Mouse (Mus musculus): ENCODE measurements around the gene Arhgef10l. TPM values are rescaled to one million over a fixed set of nuclear protein-coding genes. Genes with fewer than 3 reads are reported as not detected.

Arhgef10l gene
- total RNA-seq, 2 experiments from 2014 or later = 55.4 to 68.4 TPM

DNA sequence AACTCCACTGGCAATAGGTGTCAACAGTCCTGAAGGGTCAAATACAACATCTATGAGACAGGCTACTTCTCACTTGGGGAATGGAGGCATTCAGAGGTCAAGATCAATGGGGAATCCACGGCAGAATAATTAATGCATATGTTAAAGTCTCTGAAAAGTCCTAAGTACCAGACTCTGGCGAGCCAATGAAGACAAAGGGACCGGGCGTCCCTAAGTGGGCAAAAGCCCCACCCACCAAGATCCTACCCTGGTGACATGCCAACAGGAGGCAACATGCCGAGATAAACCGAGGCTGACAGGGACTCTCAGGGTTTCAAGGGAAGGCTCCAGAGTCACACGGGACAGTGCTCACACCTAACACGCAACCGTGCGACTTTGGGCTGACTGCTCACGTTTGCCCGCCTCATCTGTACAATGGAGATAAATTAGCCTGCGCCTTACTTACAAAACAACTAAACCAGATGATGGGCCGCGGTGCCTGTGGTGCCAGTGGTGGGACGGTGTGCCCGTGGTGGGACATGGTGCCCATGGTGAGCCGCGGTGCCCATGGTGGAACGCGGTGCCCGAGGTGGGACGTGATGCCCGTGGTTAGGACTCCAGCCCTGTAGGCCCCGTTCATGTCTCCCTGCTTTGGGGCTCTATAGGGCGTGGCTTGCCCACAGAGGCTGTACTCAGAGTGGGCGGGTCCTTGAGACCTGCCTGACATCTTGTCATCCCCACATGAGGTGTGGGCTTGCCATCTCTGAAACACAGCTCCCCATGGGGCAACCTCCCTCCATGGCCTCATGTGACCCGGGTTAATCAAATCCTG is 26.2 kb downstream of the Arhgef10l start:
- DNase-seq = no peak
- intact Hi-C loops (cut with DNase I) = no loop called here

DNA sequence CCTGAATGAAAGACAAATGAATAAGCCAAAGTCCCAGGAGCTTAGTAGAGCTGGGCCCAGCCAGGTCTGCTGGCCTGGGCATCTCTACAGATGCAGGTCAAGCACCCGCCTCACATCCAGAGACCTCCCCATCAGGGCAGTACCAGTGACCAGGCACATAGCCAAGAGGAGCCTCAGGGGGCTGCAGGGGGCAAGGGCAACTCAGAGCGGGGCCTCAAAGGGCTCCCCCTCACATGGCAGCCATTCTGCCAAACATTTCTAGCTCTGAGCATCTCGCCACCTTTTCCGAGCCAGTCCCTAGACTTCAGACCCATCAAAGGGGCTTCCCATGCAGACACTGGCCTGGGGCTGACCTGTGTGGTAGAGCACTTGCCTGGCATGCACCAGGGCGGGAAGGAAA is 27.2 kb downstream of the Arhgef10l start:
- intact Hi-C loops (cut with DNase I) = no loop called here
- no peak for DNase-seq

DNA sequence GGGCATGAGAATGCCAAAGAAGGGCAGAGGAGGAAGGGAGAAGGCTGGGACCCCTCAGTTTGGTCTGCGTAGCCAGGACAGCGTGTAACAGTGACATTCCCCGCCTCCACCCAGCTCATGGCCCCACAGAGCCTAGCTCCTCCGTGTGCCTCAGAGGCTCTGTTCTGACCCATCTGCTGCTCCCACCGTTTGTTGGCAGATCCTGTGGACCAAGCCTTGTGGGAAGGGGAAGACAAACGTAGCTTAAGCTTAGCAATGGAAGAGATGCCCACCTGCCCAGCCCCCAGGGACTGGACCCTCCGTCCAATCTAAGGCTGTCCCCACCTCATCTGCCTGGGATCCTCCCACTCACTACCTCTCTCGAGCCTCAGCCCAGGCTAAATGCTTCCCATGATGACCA is 28.5 kb downstream of the Arhgef10l start:
- intact Hi-C loops (cut with DNase I) = no loop called here
- DNase-seq = no peak

DNA sequence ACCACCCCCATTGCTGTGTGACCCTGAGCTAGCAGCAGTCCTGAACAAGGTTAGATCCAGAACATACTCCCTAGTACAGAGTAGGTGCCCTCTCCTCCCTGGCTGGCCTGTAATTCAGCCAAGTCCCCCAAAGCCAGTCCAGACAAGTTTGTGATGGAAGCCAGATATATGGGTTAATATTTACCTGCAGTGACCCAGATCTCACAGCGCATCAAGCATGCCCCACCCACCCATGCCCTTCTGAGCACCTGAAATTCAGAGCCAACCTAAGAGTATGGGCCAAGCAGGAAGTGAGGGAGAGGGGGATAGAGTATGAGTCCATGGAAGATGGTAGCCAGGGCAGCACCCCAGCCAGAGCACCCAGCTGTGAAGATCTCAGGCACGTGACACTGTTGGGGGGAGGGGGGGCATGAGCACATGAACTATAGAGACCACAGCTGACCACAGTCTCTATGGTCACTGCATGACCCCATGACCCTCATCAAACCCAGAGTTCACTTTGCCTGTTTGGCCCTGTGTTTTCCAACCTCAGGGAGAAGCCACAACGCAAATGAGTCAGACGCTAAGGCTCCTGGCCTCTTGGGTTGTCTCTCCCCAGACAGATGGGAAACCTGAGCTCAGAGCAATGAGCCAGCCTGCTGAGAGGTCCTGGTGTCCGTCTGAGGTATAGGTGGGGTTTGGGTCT is 29.4 kb downstream of the Arhgef10l start:
- no peak for DNase-seq
- intact Hi-C loops (cut with DNase I) = no loop called here

DNA sequence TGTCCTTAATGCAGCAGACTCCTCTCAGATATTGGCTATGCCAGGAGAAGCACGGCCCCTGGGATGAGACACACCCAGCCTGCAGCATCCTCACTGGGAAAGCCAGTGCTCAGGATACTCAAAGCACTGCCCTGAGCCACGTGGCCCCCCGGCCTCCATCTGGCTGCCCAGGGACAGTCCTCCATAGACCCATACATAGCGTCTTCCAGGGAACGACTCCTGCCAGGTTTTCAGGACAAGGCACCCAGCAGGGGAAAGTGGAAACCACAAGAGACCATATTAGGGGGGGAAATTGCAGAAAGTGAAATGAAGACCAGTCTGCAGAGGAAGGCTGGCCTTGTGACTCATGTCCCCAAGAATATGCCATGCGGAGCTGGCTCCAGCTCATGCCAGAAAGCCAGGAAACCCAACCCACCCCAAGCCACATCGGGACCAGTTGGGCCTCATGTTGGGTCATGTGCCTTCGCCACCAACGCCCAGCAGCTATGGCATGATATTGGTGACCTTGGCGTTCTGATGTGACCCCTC is 30.9 kb downstream of the Arhgef10l start:
- no peak for DNase-seq
- intact Hi-C loops (cut with DNase I) = no loop called here

DNA sequence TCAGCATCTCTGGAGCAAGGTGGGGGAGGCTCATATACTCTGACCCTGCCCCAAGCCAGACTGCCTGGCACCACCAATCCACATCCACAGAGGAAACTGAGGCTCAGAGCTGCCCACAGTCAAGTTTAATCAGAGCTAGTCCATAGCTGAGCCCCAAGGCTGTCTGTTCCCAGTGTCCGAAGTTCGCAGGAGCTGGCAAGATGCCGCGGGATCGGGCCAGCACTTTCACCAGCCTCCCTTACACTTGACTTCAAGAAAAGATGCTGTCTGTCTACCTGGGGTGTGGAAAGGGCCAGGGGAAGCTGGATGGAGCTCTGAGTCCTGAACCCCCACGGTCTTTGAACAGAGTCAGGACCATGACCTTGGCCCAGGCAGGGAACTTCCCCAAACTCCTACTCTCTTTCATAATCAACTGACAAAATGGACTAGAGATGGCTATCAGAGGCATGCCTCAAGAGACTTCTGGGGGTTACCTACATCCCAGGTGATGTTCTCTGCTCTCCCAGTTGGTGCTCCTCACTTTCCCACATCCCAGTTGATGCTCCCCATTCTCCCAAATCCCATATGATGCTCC is 34.4 kb downstream of the Arhgef10l start:
- intact Hi-C loops (cut with DNase I) = no loop called here
- DNase-seq = no peak

DNA sequence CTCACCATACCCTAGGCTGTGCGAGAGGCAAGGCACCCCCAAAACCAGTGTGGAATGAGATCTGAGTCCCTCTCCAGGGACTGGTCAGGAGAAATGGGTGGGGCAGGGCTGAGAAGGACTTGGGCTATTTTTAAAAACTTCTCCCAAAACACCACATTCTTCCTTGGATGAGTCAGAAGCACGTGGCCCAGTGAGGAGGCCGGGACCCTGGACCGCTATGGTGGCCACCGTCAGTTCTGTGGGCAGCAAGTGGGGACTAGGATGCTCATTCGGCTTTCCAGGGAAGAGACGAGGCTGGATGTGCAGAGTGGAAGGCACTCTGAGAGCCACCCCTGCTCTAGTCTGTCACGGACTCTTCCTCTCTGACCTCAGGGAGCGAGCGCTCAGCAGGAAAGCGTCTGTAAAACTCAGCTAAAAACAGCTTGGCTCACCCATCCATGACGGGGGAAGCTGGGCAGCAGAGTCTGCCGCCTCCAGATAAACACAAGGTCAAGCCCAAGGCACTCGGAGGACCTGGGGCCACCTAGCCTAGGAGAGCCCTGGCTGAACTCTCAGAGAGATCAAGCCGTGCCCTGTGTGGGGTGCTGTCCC is 35.1 kb downstream of the Arhgef10l start:
- intact Hi-C loops (cut with DNase I) = no loop called here
- DNase-seq = peak; percentile 71 to 73

DNA sequence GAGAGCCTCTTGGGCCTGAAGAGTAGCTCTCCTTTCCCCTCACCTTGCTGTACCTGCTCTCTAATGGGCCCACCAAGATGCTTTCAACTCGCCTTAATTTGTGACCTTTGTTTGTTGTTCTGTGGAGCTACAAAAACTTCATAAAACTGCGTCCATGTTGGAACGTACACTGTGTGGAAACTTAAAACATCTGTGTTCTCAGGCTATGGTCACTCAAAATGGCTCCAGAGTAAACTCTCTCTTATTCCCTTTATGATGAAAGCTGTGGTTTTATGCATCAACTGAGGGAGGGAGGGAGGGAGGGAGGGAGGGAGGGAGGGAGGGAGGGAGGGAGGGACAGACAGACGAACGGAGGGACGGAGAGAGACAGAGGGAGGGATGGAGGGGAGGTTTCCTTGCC is 35.7 kb downstream of the Arhgef10l start:
- intact Hi-C loops (cut with DNase I) = no loop called here
- DNase-seq = no peak

DNA sequence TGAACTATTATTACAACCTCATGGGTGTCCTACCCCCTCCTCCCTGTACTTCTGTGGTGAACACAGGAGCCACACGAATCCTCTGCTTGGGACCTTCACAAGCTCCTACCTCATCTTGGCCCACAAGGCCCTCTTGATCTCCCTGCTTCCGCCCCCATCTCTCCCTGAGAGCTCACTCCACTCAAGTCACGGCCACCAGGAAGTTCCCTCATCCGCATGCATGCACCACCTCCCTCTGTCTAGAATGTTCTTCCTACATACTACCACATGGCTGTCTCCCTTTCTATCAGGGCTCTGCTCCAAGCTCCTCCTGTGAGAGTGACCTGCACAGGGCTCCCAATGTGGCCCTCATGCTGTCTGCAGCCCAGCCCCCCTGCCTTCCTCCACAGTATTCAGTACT is 36.8 kb downstream of the Arhgef10l start:
- no peak for DNase-seq
- intact Hi-C loops (cut with DNase I) = no loop called here

DNA sequence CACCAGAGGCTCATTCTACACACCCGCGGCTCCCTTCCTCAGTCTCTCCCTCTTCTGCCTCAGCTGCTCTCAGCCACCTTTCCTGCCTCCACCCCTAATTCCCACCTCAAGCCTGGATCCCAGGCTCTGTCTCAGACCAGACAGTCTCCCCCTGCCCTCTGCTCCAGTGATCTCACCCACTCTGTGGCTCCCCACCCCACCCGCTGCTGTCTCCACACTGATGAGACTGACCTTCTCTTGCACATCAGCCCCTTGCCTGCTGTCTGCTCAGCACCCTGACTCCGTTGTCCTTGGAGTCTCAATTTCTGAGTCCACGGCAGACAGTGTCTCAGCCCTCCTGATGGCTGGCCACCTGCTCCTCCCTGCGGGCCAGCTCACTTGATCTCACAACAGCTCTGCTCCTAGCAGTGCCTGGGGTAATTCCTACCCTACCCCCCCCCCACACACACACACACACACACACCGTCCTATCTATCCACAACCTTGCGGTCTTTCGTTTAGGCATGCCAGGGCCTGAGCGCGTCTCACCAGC is 37.3 kb downstream of the Arhgef10l start:
- intact Hi-C loops (cut with DNase I) = no loop called here
- DNase-seq = no peak

DNA sequence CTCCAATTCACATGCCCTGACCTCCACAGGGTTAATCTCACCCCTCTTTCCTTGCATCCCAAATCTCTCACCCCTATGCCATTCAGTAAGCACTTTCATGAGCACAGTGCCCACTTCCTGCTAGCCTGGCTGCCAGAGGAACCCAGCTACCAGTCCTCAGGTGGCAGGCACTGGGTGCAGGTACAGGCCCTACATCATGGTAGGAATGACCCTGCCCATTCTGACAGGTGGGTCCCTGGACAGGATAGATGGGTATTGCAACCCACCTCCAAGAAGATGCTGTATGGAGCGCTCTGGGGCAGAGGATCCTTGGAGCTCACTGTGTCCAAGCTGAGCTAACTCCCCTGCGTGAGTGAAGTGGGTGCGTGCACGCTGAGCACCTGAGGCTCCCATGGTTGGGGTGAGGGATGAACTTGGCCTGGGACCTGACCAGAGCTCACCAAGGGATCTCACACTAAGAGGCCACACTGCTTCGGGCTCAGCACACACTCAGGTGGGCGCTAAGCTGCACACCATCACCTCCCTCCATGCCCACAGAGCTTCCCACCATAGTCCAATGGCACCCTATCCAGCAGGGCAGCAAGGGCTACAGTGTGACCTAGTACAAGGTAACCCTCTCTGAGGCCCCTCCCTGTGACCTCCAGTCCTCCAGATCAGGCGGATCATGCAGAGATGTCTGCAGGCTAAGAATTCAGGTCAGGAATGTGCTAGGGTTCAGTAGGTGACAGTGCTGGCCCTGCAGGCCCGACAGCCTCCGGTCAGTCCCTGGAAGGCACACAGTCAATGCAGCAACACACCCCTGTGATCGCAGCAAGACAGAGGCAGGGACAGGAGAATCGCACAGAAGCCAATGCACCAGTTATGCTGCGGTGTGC is 39.9 kb downstream of the Arhgef10l start:
- DNase-seq = no peak
- intact Hi-C loops (cut with DNase I) = no loop called here

DNA sequence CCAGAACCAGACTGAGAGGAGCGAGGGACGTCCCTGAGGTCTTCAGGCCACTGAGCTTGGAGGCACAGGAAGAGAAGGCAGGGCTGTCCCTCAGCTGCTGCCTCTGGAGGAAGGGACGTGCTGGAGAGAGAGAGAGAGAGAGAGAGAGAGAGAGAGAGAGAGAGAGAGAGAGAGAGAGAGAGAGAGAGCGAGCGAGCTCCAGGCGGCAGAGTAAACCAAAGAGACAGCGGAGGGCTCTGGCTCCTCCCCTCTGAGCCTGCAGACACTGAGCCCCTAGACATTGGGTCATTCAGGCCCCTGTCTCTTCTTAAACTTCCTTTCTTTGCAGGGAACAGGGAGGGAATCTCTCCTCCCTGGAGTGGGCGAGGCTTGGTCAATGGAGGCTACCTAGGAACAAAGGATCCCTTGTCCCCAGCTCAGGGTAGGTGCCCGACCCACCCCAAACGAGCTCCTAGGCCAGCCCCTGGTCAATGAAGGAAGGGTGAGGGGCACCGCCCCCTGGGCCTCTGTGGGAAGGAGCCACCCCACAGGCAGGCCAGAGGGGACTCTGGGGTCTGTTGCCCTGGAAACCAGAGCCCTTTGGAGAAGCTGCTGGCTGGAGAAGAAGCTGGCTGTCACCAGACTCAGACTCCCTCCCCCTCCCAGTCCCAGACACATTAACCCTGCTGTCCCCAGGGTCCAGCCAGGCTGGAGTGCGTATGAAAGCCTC is 41.2 kb downstream of the Arhgef10l start:
- intact Hi-C loops (cut with DNase I) = loop anchor here (5.0 kb wide), 1 partner anchor 53 kb away; no protein-coding TSS in a partner anchor
- peak; percentile 75 to 79 for DNase-seq

DNA sequence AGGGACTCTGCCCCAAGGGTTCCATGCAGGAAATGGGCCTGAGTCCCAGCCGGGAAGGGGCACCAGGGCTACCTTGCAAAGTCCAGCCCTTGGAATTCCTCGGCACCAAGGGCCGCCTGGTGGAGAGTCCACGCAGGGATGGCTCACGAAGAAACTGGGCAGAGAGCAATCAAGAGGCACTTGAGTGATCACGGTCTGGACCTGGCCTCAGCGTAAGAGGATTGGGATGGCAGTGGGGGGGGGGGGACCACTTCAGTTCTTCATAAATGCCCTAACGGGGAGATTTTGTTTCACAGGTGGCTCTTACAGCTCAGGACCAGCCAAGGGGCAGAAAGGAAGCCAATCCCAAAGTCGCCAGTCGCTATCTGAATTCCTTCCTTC is 41.7 kb downstream of the Arhgef10l start:
- DNase-seq = no peak
- intact Hi-C loops (cut with DNase I) = loop anchor here (5.0 kb wide), 1 partner anchor 53 kb away; no protein-coding TSS in a partner anchor

DNA sequence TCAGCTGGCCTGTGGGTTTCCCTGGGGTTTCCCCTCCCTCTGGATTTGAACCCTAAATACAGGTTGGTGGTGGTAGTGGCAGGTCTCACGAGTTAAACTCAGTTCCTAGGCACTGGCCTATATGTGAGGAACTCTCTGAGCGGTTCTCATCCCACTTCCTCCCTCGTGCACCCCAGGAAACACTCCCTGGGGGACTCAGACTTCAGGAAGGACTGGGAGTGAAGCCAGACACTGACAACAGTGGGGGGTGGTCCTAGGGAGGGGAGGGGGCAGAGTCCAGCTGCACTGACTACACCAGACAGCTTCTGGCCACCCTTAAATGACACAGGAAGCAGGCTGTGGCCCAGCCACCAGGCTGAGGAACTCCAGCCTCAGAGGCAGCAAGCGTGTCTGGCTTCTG is 43.0 kb downstream of the Arhgef10l start:
- DNase-seq = peak; percentile 63 to 72
- intact Hi-C loops (cut with DNase I) = loop anchor here (5.0 kb wide), 1 partner anchor 54 kb away; no protein-coding TSS in a partner anchor

DNA sequence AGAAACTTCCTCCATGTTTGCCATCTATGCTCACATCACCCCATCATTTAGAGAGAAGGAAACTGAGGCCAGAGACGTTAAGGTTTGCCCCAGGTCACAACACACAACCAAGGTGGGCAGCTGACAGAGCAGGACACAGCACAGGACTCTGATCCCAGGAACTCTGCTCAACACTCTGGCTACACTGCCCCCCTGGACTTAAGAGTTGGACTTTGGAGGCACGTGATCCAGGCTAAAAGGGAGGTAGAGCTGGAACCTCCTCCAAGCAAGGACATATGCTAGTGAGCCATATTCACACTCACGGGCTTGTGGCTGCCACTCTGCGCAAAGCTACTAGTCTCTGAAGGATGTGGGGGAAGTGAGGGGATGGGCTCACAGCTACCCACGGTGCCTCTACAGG is 45.3 kb downstream of the Arhgef10l start:
- intact Hi-C loops (cut with DNase I) = loop anchor here (5.0 kb wide), 1 partner anchor 57 kb away; no protein-coding TSS in a partner anchor
- DNase-seq = no peak

DNA sequence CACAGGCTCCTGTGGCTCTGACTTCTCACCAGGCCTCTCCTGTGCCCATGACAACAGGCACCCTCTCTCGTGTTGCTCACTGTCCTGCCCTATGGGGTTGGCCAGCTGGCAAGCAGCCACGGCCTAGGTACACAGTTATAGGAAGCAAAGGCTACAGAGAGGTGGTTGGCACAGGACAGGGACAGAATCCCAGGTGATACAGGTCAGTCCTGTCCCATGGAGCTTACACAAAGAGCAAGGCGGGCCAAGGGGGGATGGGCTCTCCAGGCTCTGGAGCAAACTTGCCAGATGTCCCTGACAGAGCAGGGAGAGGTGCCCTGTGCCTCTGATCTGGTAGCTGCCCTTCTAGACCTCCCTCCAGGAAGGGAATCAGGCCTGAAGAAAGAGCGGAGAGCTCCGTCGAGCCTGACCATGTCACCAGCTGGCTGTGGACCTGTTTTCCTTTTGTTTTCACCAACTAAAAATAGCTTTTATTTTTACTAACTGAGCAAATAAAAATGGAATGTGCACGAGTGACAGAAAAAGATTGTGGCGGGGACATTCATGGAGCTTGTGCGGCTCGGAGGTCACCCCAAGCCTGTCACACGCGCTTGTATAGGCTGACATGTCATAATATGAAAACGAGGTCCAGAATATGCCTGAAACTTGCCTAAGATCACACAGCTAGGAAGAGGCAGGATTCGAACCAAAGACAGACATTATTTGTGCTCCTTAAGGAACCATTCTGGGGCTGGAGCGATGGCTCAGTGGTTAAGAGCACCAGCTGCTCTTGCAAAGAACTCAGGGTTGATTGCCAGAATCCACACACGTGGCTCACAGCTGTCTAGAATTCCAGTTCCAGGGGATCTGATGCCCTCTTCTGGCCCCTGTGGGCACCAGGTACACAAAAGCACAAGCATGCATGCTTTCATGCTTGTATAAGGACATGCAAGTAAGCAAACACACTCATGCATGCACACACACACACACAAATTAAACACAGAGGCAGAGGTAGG is 48.1 kb downstream of the Arhgef10l start:
- peak; percentile 84 for DNase-seq
- intact Hi-C loops (cut with DNase I) = loop anchor here (5.0 kb wide), 1 partner anchor 60 kb away; no protein-coding TSS in a partner anchor

DNA sequence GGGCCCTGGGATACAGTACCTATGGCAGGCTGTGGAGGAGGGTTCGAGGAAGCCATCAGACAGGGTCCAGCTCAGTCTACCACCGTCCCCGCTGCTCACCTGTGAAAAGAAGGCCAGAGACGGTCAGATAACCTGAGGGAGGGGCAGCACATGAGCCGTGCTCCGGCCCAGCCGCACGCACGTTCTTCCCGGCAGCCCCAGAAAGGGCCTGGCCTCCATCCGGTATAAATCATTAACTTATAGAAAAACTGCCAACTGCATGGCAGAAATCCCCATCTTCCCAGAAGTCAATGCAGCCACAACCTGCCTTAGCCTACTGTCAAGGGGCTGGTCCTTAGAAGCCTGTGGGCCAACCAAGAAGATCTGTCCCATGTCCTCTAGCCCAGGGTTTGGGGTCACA is 48.9 kb downstream of the Arhgef10l start:
- no peak for DNase-seq
- intact Hi-C loops (cut with DNase I) = loop anchor here (5.0 kb wide), 1 partner anchor 60 kb away; no protein-coding TSS in a partner anchor

DNA sequence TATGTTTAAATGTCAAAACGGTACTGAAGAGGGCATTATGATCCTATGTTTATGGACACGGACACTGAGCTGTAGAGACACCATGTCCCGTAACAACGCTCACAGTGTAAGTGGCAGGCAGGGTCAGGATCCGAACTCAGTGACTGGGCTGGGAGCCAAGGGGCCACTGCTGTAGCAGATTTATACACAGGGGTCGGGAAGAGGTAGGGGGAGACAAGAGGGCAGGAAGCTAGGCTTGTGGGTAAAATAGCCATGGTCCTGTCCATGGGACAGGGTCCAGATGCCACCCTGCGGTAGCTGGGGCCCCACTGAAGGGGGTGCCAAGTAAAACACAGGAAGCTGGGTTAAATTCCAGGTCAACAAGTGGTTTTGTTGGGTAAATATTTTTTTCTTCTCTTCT is 49.6 kb downstream of the Arhgef10l start:
- DNase-seq = no peak
- intact Hi-C loops (cut with DNase I) = loop anchor here (5.0 kb wide), 1 partner anchor 59 kb away; no protein-coding TSS in a partner anchor

Measured in heart, postnatal 10 days (tissue).